26 mouse cellular contexts compared by ENCODE assay signal in genomic region chr8:13694735-13695134, GRCm38 (mm10). TPM values are rescaled to one million over a fixed set of nuclear protein-coding genes. Genes with fewer than 3 reads are reported as not detected.
A peak's percentile ranks its signal among the peaks of the same experiment; 100 is the strongest.
DNase-seq lines count a peak whose midpoint lies in the region; ATAC-seq and TF ChIP-seq lines count a peak whose summit lies in the region.
"Had no signal": no experiment of that assay in that cellular context is flagged by ENCODE, and none has a peak within 500 bp of the region (broad histone marks: within the 10 kb centered on the region; RNA-seq: fewer than 3 reads in every experiment).

No protein-coding gene starts in this region.

- H3K79me2 ChIP-seq in myocyte (ENCODE audit: control insufficient read depth, insufficient read depth) = no peaks in the 10 kb centered on the region

- H3K9ac ChIP-seq in kidney, embryonic 16.5 days (replicated peaks; ENCODE audit: low read length) = no peak overlapping the region
- H3K9ac ChIP-seq: forebrain, postnatal 0 days; hindbrain, embryonic 15.5 days; liver, embryonic 13.5 days; midbrain, embryonic 12.5 days had no signal

- H3ac ChIP-seq in myocyte (ENCODE audit: control insufficient read depth, insufficient read length) = no peak overlapping the region

- DNase-seq in cerebellum, postnatal 25 days = peak; percentile 1 to 5
- DNase-seq in kidney, postnatal 14 days = no peak
- DNase-seq in heart, adult 18-20 months = no peak
- DNase-seq in left cerebral cortex, postnatal 36 days (ENCODE audit: low spot score in 2 of 2) = no peak
- DNase-seq: adrenal gland, postnatal 25 days; cerebellum, adult 18-20 months; forebrain, postnatal 0 days; kidney, adult 11 months; kidney, postnatal 10 days; liver, embryonic 13.5 days; lung, adult 2 months; lung, postnatal 14 days; right cerebral cortex, postnatal 25 days; thymus, adult 2 months had no signal

- H3K36me3 ChIP-seq in kidney, embryonic 16.5 days (ENCODE audit: insufficient read depth, low read length) = no peaks in the 10 kb centered on the region
- no peaks in the 10 kb centered on the region for H3K36me3 ChIP-seq in myocyte (ENCODE audit: control insufficient read depth, insufficient read depth)
- H3K36me3 ChIP-seq: hindbrain, embryonic 15.5 days; liver, embryonic 13.5 days; midbrain, embryonic 12.5 days had no signal

- no peaks in the 10 kb centered on the region for H3K9me3 ChIP-seq in kidney, embryonic 16.5 days (ENCODE audit: low read length)
- H3K9me3 ChIP-seq: hindbrain, embryonic 15.5 days; liver, embryonic 13.5 days; midbrain, embryonic 12.5 days had no signal

- ATAC-seq in cerebellum, adult (ENCODE audit: insufficient number of reproducible peaks, low FRiP score, low TSS enrichment) = no peak
- peak; percentile 21; the same call in 1 of the 2 replicates for ATAC-seq in kidney, embryonic 16.5 days (ENCODE audit: low FRiP score, low TSS enrichment)

- peaks cover 4% of the 10 kb centered on the region; the same call in 1 of the 2 replicates for H3K4me1 ChIP-seq in kidney, embryonic 16.5 days (ENCODE audit: insufficient read depth, low read length)
- H3K4me1 ChIP-seq: midbrain, embryonic 12.5 days had no signal

- H3K4me2 ChIP-seq in kidney, embryonic 16.5 days (replicated peaks; ENCODE audit: low read depth, low read length) = no peak overlapping the region
- peak overlapping the region; percentile 83 for H3K4me2 ChIP-seq in myocyte (ENCODE audit: low read depth)
- H3K4me2 ChIP-seq: heart, embryonic 11.5 days; hindbrain, embryonic 15.5 days; liver, embryonic 13.5 days; midbrain, embryonic 12.5 days had no signal

- no peak for TF ChIP-seq POLR2A in myocyte (IDR thresholded peaks at IDR 0.05; ENCODE audit: insufficient read length, low read depth)

- 35% methylated on average over 12 of the region's 12 CpGs for WGBS in kidney, embryonic 16.5 days

- no peak overlapping the region for H3K4me3 ChIP-seq in kidney, embryonic 16.5 days (ENCODE audit: low read length)
- H3K4me3 ChIP-seq in myocyte = no peak overlapping the region
- H3K4me3 ChIP-seq: hindbrain, embryonic 15.5 days; liver, embryonic 13.5 days; midbrain, embryonic 12.5 days had no signal

- H3K27me3 ChIP-seq in kidney, embryonic 16.5 days (ENCODE audit: insufficient read depth, low read length) = no peaks in the 10 kb centered on the region
- H3K27me3 ChIP-seq in myocyte (ENCODE audit: control insufficient read depth, insufficient read depth, insufficient read length) = no peaks in the 10 kb centered on the region
- H3K27me3 ChIP-seq: hindbrain, embryonic 15.5 days; liver, embryonic 13.5 days; midbrain, embryonic 12.5 days had no signal

- no peak overlapping the region for H3K27ac ChIP-seq in kidney, embryonic 16.5 days (ENCODE audit: low read length)
- H3K27ac ChIP-seq: hindbrain, embryonic 15.5 days; liver, embryonic 13.5 days; midbrain, embryonic 12.5 days had no signal

- intact Hi-C loops in left cerebral cortex, postnatal 36 days (cut with DNase I) = no loop called here

TF ChIP-seq in myocyte, 11 proteins besides CTCF, POLR2A, EP300 and RAD21:
- TF ChIP-seq MYOD1 (IDR thresholded peaks at IDR 0.05; ENCODE audit: control insufficient read depth in 1 of 3, insufficient read length in 2 of 3, low read depth in 2 of 3) = no peak
- TF ChIP-seq CEBPB (IDR thresholded peaks at IDR 0.05; ENCODE audit: insufficient read depth, poor library complexity, severe bottlenecking) = peak; percentile 50; the same call in 1 of the 2 replicates

RNA-seq across cellular contexts. Expression of gene Cfap97d2, which starts 11.0 kb away (rescaled TPM):
- 0.19 TPM in 1 of 2 replicates, not detected in the other for polyA plus RNA-seq in kidney, embryonic 16.5 days (2015; fragmentation: Nextera tagmentation; extraction: Ambion mirVana)
- polyA plus RNA-seq in myocyte (2012; fragmentation: generic; extraction: Trizol) = 0.02 TPM
- under 1 TPM in 1 of 2 experiments, not detected in 1; 0.26 TPM for total RNA-seq in heart, adult 18-20 months (2021)
- total RNA-seq in left cerebral cortex, postnatal 36 days (2021) = 1 to 10 TPM in 1 of 2 experiments, under 1 TPM in 1; 0.84 to 1.5 TPM
- total RNA-seq: adrenal gland, postnatal 25 days; ES-E14; gastrocnemius, adult 18-20 months; hematopoietic stem cell, adult 5-6 weeks; megakaryocyte, adult 5-6 weeks; monocyte, adult 5-6 weeks had no signal
- polyA plus RNA-seq: heart, embryonic 11.5 days; heart, postnatal 0 days; liver, embryonic 13.5 days; thymus, adult 2 months had no signal

RNA-seq across cellular contexts. Expression of gene Rasa3, which starts 17.3 kb away (rescaled TPM):
- polyA plus RNA-seq in kidney, embryonic 16.5 days (2015; fragmentation: Nextera tagmentation; extraction: Ambion mirVana) = 23.8 and 28.2 TPM in 2 replicates
- polyA plus RNA-seq in myocyte (2012; fragmentation: generic; extraction: Trizol) = 39.6 TPM
- 10 to 100 TPM; 11.2 to 14.0 TPM for total RNA-seq in heart, adult 18-20 months (2021)
- total RNA-seq in left cerebral cortex, postnatal 36 days (2021) = 10 to 100 TPM; 57.0 to 62.5 TPM

Comparison
In these comparisons a context has a peak if more than half of its experiments do, and no peak if none do; other contexts are left out.
1. DNase-seq: peak in cerebellum, postnatal 25 days (2 of 2); none in kidney, postnatal 14 days (single experiment), heart, adult 18-20 months (0 of 2) and left cerebral cortex, postnatal 36 days (0 of 2).